Mouse (Mus musculus): ENCODE results near the gene Zfp940. TPM values are rescaled to one million over a fixed set of nuclear protein-coding genes. Genes with fewer than 3 reads are reported as not detected.
A peak's percentile ranks its signal among the peaks of the same experiment; 100 is the strongest.

The Zfp940 gene
- polyA plus RNA-seq, 1 experiment from 2014 or later = 11.4 TPM

DNA sequence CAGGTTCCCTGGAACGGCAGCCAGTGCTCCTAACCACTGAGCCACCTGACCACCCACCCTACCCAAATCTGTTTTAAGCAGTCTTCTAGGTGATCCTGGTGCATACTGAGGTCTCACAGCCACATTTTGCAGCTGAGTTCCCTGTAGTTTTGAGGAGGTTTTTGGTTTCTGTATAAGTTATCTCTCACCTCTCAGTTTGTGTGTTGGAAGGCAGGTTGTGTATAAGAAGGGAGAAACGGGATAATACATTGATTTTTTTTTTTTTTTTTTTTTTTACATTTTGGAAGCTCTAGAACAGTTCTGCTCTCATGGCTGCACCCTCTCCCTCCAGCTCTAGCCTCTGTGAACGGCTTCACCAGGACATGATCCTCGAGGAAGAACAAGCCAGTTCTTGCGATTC lies 67.6 kb downstream of the Zfp940 start:
- ATAC-seq (ENCODE audit: low FRiP score) = no peak
- whole genome bisulfite sequencing = 85% methylated on average over 5 of the region's 5 CpGs

DNA sequence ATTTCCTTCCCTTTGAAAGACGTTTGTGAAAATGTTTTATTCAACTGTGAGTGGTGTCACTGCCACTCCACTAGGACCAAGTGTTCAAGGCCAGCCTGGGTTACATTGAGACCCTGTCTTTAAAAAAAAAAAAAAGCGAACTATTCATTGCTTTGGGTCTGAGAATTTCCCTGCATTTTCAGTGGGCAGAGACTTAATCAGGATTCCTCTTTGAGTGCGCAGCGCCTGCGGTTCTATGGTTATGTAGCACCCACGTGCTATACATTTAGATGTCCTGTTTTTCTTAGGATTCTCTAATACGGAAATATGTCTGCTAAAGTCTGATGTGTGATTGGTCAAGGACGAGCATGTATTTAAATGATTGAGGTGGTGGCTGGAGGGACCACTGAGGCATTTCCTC lies 68.4 kb downstream of the Zfp940 start:
- 60% methylated on average over 8 of the region's 8 CpGs for WGBS
- no peaks in the 10 kb centered on the region for H3K9me3 ChIP-seq (replicated peaks)
- peaks cover 32% of the 10 kb centered on the region for H3K36me3 ChIP-seq
- peak overlapping the region; percentile 80 for H3K4me3 ChIP-seq
- H3K9ac ChIP-seq = peak overlapping the region; percentile 65; the same call in 1 of the 2 replicates
- H3K27me3 ChIP-seq = no peaks in the 10 kb centered on the region
- peak overlapping the region; percentile 72 for H3K4me2 ChIP-seq (replicated peaks)
- no peak for ATAC-seq (ENCODE audit: low FRiP score)
- H3K4me1 ChIP-seq = peaks cover 18% of the 10 kb centered on the region
- no peak overlapping the region for H3K27ac ChIP-seq

More for the DNA sequence above, 67.6 kb downstream of the Zfp940 start:
- peak overlapping the region; percentile 65; the same call in 1 of the 2 replicates for H3K9ac ChIP-seq
- peak overlapping the region; percentile 72 for H3K4me2 ChIP-seq (replicated peaks)
- no peak overlapping the region for H3K27ac ChIP-seq
- no peaks in the 10 kb centered on the region for H3K9me3 ChIP-seq (replicated peaks)
- H3K4me1 ChIP-seq = peaks cover 18% of the 10 kb centered on the region
- H3K4me3 ChIP-seq = peak overlapping the region; percentile 80
- H3K36me3 ChIP-seq = peaks cover 40% of the 10 kb centered on the region
- H3K27me3 ChIP-seq = no peaks in the 10 kb centered on the region

DNA sequence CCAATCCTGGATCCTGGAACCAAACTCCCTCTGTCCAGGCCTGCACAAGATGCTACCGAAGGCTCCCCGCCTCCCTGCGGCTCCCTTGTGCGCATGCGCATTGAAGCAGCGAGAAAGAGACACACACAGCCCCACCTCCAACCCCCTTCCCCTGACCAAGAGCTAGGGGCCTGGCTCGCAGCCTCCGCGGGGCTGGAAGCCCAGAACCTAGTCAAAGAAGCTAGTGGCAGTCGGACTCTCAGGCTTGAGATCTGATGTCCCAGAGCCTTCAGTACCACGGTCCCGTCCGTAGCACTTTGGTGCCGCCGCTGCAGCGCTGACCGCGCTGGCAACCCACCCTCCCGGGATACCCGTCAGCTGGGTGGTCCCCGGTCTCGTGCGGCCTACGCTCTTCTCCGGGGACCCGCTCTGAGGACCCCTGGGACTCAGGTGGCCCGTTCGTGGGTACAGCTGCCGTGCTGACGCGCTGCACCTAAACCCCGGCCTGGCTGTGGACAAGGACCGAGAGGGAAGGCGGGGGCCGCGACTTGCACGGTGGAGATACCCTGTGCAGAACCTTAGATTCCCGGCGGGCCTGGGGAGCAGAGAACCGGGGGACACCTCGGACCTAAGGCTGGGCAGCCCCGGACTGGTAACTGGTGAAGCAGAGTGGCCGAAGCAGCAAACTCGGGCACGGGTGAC lies 69.5 kb downstream of the Zfp940 start, which contains the start of gene Zfp30:
Gene Zfp30, plus strand, starts transcription at position 128 of the 681 bp plus-strand sequence.
- Histone ChIP-seq H3K4me2 (replicated peaks) (peak within 1 kb of the TSS; percentile 72), H3K4me1 (peaks cover 18% of the 10 kb centered on the region), H3K9me3 (replicated peaks) (no peaks in the 10 kb centered on the region), H3K27ac (peak within 1 kb of the TSS; percentile 94), H3K4me3 (peak within 1 kb of the TSS; percentile 80), H3K9ac (peak within 1 kb of the TSS; percentile 89), H3K36me3 (peaks cover 28% of the 10 kb centered on the region), H3K27me3 (no peaks in the 10 kb centered on the region)
- WGBS = under 1% methylated on average over 45 of the region's 45 CpGs
- ATAC-seq (ENCODE audit: low FRiP score) = peak; percentile 97

Other genes starting within 250 kb of the Zfp940 start
- gene Catsperg2, start 126.6 kb downstream of the Zfp940 start, polyA plus RNA-seq (2016; fragmentation: Nextera tagmentation; extraction: Ambion mirVana) = 0.09 and 0.23 TPM in 2 replicates
- gene Zfp84, start 85.1 kb downstream of the Zfp940 start, polyA plus RNA-seq (2016; fragmentation: Nextera tagmentation; extraction: Ambion mirVana) = 17.9 and 19.6 TPM in 2 replicates
- gene Zfp30, start 69.7 kb downstream of the Zfp940 start, polyA plus RNA-seq (2016; fragmentation: Nextera tagmentation; extraction: Ambion mirVana) = 10.3 and 10.9 TPM in 2 replicates
- gene Zfp790, start 37.6 kb downstream of the Zfp940 start, polyA plus RNA-seq (2016; fragmentation: Nextera tagmentation; extraction: Ambion mirVana) = 26.3 and 27.2 TPM in 2 replicates
- gene Zfp420, start 6.3 kb upstream of the Zfp940 start, polyA plus RNA-seq (2016; fragmentation: Nextera tagmentation; extraction: Ambion mirVana) = 12.7 and 14.6 TPM in 2 replicates
- 14.9 and 15.3 TPM in 2 replicates for gene Zfp27, start 52.9 kb upstream of the Zfp940 start, polyA plus RNA-seq (2016; fragmentation: Nextera tagmentation; extraction: Ambion mirVana)
- 7.0 and 8.5 TPM in 2 replicates for gene Zfp383, start 54.6 kb upstream of the Zfp940 start, polyA plus RNA-seq (2016; fragmentation: Nextera tagmentation; extraction: Ambion mirVana)
- gene Zfp74, start 100.4 kb upstream of the Zfp940 start, polyA plus RNA-seq (2016; fragmentation: Nextera tagmentation; extraction: Ambion mirVana) = 16.4 and 17.2 TPM in 2 replicates
- gene Zfp568, start 130.3 kb upstream of the Zfp940 start, polyA plus RNA-seq (2016; fragmentation: Nextera tagmentation; extraction: Ambion mirVana) = 13.2 and 14.9 TPM in 2 replicates
- gene Zfp14, start 197.7 kb upstream of the Zfp940 start, polyA plus RNA-seq (2016; fragmentation: Nextera tagmentation; extraction: Ambion mirVana) = 7.1 and 7.2 TPM in 2 replicates
- gene Zfp82, start 219.2 kb upstream of the Zfp940 start, polyA plus RNA-seq (2016; fragmentation: Nextera tagmentation; extraction: Ambion mirVana) = 9.8 and 10.1 TPM in 2 replicates
- gene Gm26920, start 236.7 kb upstream of the Zfp940 start, polyA plus RNA-seq (2016; fragmentation: Nextera tagmentation; extraction: Ambion mirVana) = 0.80 and 0.82 TPM in 2 replicates
- gene Zfp566, start 236.9 kb upstream of the Zfp940 start, polyA plus RNA-seq (2016; fragmentation: Nextera tagmentation; extraction: Ambion mirVana) = 13.7 and 16.2 TPM in 2 replicates
- gene Zfp260, start 241.1 kb upstream of the Zfp940 start, polyA plus RNA-seq (2016; fragmentation: Nextera tagmentation; extraction: Ambion mirVana) = 121 and 126 TPM in 2 replicates